Mouse (Mus musculus): Measurements from ENCODE around the gene Rnf123. TPM values are rescaled to one million over a fixed set of nuclear protein-coding genes. Genes with fewer than 3 reads are reported as not detected.
A peak's percentile ranks its signal among the peaks of the same experiment; 100 is the strongest.

The Rnf123 gene
- 32.2 and 39.6 TPM in 2 replicates for polyA plus RNA-seq (2016; fragmentation: Nextera tagmentation; extraction: Ambion mirVana)

DNA sequence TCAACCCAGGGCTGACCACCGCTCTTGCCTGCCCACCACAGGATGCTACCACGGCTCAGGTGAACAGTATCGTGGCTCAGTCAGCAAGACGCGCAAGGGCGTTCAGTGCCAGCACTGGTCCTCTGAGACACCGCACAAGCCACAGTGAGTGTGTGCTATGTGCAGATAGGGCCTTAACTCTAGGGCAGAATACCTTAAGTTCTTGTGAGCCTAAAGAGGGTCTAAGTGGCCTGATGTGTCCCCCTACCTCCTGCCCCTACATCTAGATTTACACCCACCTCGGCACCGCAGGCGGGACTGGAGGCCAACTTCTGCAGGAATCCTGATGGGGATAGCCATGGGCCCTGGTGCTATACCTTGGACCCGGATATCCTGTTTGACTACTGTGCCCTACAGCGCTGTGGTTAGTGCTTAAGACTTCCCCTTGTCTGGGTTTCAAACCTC is at the start of gene Rnf123:
Gene Rnf123, minus strand, starts transcription at position 359 of the 444 bp plus-strand sequence.
- H3K9me3 ChIP-seq (replicated peaks) = no peaks in the 10 kb centered on the region
- no peak within 1 kb of the TSS for H3K27ac ChIP-seq (replicated peaks)
- WGBS = 36% methylated on average over 12 of the region's 12 CpGs
- peaks cover 35% of the 10 kb centered on the region for H3K4me1 ChIP-seq
- peaks cover 43% of the 10 kb centered on the region for H3K36me3 ChIP-seq
- no peak for DNase-seq (ENCODE audit: low spot score)
- H3K27me3 ChIP-seq (ENCODE audit: low read depth, poor library complexity, severe bottlenecking) = peaks cover 53% of the 10 kb centered on the region
- peak within 1 kb of the TSS; percentile 21 for H3K4me3 ChIP-seq

DNA sequence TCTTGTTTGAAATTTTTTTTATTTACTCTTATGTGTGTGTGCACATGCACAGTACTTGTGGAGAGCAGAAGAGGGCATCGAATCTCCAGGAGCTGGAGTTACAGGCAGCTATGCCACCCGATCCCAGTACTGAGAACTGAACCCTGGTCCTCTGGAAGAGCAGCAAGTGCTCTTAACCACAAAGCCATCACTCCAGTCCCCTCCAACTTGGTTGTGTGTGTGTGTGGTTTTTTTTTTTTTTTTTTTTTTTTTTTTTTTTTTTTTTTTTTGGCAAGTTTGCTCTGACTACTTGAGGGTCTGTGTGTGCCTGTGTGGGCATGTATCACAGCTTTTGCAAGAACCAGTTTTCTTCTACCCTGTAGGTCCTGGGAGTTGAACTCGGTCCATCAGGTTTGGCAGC is 49.2 kb upstream of the Rnf123 start:
- Histone ChIP-seq H3K27me3 (ENCODE audit: low read depth, poor library complexity, severe bottlenecking) (no peaks in the 10 kb centered on the region), H3K9me3 (replicated peaks) (no peaks in the 10 kb centered on the region), H3K4me3 (no peak overlapping the region), H3K36me3 (peaks cover 3% of the 10 kb centered on the region; the same call in 1 of the 2 replicates), H3K27ac (replicated peaks) (no peak overlapping the region), H3K4me1 (0 out of 2 replicates have a peak, but pooled peaks cover 4% of the 10 kb centered on the region)
- DNase-seq (ENCODE audit: low spot score) = no peak
- WGBS = 90% methylated on average over 3 of the region's 3 CpGs

DNA sequence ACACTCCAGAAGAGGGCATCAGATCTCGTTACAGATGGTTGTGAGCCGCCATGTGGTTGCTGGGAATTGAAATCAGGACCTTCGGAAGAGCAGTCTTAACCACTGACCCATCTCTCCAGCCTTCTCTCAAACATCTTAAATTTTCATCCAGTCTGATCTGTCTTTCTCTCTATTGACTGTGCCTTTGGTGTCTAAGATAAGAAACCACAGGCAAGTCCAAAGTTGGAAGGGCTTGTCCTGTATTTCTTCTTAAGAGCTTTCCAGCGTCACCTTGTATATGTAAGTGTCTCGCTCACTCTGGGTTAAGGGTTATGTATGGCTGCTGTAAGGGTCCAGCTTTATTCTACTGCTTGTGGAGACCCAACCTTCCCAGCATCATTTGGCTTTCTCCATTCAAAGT is 48.4 kb upstream of the Rnf123 start:
- H3K4me3 ChIP-seq = no peak overlapping the region
- H3K27ac ChIP-seq (replicated peaks) = no peak overlapping the region
- 87% methylated on average over 5 of the region's 5 CpGs for WGBS
- H3K27me3 ChIP-seq (ENCODE audit: low read depth, poor library complexity, severe bottlenecking) = no peaks in the 10 kb centered on the region
- H3K36me3 ChIP-seq = no peaks in the 10 kb centered on the region; the same call in 1 of the 2 replicates
- H3K9me3 ChIP-seq (replicated peaks) = no peaks in the 10 kb centered on the region
- 0 out of 2 replicates have a peak, but pooled peaks cover 4% of the 10 kb centered on the region for H3K4me1 ChIP-seq
- no peak for DNase-seq (ENCODE audit: low spot score)

DNA sequence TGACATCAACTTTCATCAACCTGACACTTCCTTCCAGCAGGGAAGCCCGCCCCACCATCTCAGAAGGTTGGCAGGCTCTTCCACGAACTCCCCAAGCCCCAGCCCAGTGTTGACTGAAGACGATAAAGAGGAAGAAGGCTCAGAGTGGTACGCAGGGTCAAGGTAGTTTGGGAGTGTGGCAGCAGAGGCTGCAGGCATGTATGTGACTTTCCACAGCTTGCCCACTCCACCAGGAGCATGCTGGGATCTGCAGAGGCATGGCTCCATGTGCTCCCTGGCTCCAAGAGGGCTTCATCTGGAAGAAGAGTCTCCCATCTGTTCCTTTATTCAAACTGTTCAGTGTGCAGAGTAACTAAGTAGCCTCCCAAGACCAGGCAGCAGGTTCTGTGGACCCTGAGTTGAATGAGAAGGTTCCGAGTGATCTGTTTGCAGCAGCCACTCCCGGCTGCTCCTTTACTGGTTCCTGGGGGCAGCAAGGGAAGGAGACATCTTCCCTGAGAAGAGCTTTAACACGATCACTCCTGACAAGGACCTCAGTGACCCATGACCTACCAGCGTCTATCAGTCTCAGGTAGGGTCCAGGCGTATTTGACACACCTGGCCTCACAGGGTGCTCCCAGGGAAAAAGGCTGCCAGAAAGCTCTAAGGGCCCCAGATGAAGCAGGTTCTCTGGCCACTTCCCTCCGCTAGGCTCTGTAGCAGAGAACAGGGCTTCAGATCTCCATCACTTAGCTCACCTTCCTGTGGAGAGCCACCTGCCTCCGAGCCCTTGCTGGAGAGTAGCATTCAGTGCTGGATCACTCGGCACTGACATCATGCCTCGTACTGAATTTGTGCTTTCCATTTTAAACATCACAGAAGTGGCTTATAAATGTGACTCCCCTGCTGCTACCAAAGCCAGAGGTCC is 46.1 kb upstream of the Rnf123 start:
- 84% methylated on average over 13 of the region's 13 CpGs for WGBS
- Histone ChIP-seq H3K4me1 (0 out of 2 replicates have a peak, but pooled peaks cover 4% of the 10 kb centered on the region), H3K27me3 (ENCODE audit: low read depth, poor library complexity, severe bottlenecking) (no peaks in the 10 kb centered on the region), H3K9me3 (replicated peaks) (no peaks in the 10 kb centered on the region), H3K4me3 (no peak overlapping the region), H3K36me3 (peaks cover 10% of the 10 kb centered on the region; the same call in 1 of the 2 replicates), H3K27ac (replicated peaks) (no peak overlapping the region)
- no peak for DNase-seq (ENCODE audit: low spot score)

DNA sequence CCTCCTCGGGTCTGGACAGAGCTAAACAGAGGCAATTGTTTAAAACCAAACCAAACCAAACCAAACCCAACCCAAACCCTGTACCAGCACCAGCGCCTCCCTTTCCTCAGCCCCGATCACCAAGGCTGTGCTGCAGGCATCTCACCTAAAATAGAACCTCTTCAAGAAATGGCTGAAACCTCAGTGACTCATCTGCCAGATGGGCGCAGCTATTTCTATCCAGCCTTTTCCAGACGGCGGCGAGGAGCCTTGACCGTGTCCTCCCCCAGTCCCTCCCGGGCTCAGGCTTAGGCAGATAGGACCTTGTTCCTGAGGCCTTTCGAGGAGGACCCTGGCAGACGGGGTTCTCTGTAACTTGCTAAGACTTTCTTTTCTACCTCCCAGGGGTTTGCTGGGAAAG is 45.1 kb upstream of the Rnf123 start:
- no peak for DNase-seq (ENCODE audit: low spot score)
- Histone ChIP-seq H3K4me3 (no peak overlapping the region), H3K27me3 (ENCODE audit: low read depth, poor library complexity, severe bottlenecking) (no peaks in the 10 kb centered on the region), H3K4me1 (0 out of 2 replicates have a peak, but pooled peaks cover under 1% of the 10 kb centered on the region), H3K36me3 (peaks cover 10% of the 10 kb centered on the region; the same call in 1 of the 2 replicates), H3K27ac (replicated peaks) (no peak overlapping the region; the same call in 1 of the 2 replicates), H3K9me3 (replicated peaks) (no peaks in the 10 kb centered on the region)
- WGBS = 86% methylated on average over 11 of the region's 11 CpGs

DNA sequence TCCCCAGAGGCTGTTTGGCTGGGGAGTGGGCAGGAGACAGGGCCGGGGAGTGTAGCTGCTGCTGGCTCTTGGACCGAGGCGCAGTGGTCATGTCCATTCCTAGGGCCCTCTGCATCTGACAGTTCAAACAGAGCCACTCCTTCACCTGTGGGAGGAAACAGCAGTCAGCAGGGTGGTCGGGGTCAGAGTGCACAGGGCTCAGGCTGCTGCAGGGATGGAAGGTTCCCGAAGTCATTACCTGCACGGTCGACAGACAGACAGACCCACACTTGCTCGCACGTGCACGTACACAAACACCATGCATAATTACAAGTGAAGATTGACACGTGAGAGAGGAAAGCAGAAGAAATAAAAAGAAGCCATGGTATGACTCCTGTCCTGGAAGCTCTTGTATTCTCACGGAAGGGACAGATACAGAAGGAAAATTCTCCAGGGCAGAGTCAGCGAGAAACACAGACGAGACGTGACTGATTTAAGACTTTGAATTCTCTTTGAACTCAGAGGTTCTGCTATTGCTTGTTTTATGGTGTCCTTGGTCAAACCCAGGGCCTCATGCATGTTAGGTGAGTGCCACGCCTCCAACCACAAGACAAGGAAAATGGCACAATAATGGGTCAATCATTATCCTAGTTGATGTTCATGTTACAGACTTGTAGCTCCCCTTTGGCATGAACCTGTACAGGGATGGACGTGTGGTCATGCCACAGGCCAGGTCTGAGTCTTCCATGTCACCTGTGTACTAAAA is 43.5 kb upstream of the Rnf123 start:
- H3K27me3 ChIP-seq (ENCODE audit: low read depth, poor library complexity, severe bottlenecking) = no peaks in the 10 kb centered on the region
- no peak for DNase-seq (ENCODE audit: low spot score)
- no peaks in the 10 kb centered on the region for H3K4me1 ChIP-seq
- H3K27ac ChIP-seq (replicated peaks) = peak overlapping the region; percentile 33; the same call in 1 of the 2 replicates
- H3K4me3 ChIP-seq = no peak overlapping the region
- WGBS = 87% methylated on average over 17 of the region's 17 CpGs
- peaks cover 10% of the 10 kb centered on the region; the same call in 1 of the 2 replicates for H3K36me3 ChIP-seq
- H3K9me3 ChIP-seq (replicated peaks) = no peaks in the 10 kb centered on the region

DNA sequence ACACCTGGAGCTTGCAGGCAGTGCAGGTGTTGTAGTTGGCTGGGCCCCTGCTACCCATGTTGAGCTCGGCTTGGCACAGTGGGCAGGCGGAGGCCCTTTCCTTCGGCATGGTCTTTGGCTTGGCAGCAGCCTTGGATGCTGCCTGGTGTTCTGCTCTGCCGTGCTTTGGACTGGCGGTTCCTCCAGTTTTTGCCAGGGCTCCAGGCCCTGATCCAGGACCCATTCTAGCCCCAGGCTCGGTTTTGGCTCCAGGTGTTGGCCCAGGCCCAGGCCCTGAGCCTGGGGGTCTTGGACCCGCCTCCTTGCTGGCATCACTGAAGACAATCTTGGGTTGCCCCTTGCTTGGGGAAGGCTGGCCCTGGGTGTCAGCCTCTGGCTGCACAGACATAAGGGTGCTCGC is 42.6 kb upstream of the Rnf123 start:
- Histone ChIP-seq H3K4me1 (no peaks in the 10 kb centered on the region), H3K4me3 (no peak overlapping the region), H3K27ac (replicated peaks) (no peak overlapping the region), H3K9me3 (replicated peaks) (no peaks in the 10 kb centered on the region), H3K27me3 (ENCODE audit: low read depth, poor library complexity, severe bottlenecking) (no peaks in the 10 kb centered on the region), H3K36me3 (peaks cover 10% of the 10 kb centered on the region; the same call in 1 of the 2 replicates)
- WGBS = 89% methylated on average over 8 of the region's 8 CpGs
- DNase-seq (ENCODE audit: low spot score) = no peak

DNA sequence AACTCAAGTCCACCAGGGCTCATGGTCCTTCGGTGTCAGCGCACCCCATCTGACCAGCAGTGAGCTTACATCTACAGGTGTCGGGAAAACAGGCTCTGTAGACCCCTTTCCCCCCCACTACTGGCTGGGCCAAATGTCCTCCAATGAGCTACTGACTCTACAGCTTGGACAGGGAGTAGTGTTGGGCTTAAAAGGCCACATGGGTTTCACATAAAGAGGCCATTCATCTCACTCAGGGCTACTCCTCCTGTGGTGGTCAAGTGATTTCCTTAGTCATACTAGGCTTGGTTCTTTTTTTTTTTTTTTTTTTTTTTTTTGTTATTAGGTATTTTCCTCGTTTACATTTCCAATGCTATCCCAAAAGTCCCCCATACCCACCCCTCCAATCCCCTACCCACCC is 40.8 kb upstream of the Rnf123 start:
- DNase-seq (ENCODE audit: low spot score) = no peak
- Histone ChIP-seq H3K4me1 (peaks cover 9% of the 10 kb centered on the region; the same call in 1 of the 2 replicates), H3K4me3 (no peak overlapping the region), H3K27ac (replicated peaks) (no peak overlapping the region), H3K27me3 (ENCODE audit: low read depth, poor library complexity, severe bottlenecking) (no peaks in the 10 kb centered on the region), H3K36me3 (peaks cover 10% of the 10 kb centered on the region; the same call in 1 of the 2 replicates), H3K9me3 (replicated peaks) (no peaks in the 10 kb centered on the region)
- WGBS = 79% methylated on average over 4 of the region's 4 CpGs

DNA sequence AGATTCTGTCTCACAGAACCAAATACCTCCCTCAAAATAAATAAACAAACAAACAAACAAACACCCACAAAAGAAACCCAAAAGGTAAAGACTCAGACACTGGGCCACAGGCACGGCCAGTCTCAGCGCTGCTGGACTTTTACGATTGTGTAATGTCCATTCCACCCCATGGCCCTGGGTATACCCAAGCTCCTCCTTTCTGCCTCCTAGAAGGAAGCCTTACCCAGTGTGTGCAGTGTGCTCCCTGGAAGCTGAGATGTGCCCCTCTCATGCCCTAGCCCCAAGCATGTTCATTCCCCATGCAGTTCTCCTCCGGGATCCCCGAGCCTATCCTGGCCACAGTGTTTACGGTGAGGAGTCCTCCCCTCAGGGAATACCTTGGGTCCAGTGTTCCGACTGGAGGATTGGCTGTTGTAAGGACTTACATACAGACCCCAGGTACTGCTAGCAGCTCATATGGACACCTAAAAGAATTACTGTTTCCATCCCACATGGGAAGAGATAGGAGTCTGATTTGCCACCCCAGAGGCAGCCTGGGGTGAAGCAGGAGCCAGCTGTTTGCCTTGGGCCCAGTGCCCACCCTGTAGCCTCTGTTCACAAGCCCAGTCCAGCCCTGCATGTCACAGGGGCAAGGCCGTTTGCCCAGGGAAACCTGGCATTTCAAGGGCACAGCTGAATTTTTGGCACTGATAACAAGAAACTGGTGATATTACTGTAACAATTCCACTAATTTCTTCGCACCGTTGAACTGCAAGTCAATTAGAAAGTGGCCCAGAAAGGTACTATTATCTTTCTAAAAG is 38.2 kb upstream of the Rnf123 start:
- Histone ChIP-seq H3K4me3 (no peak overlapping the region), H3K4me1 (peaks cover 15% of the 10 kb centered on the region), H3K36me3 (peaks cover 20% of the 10 kb centered on the region), H3K9me3 (replicated peaks) (no peaks in the 10 kb centered on the region), H3K27me3 (ENCODE audit: low read depth, poor library complexity, severe bottlenecking) (peaks cover 2% of the 10 kb centered on the region; the same call in 1 of the 2 replicates), H3K27ac (replicated peaks) (no peak overlapping the region)
- no peak for DNase-seq (ENCODE audit: low spot score)
- 92% methylated on average over 10 of the region's 10 CpGs for WGBS

DNA sequence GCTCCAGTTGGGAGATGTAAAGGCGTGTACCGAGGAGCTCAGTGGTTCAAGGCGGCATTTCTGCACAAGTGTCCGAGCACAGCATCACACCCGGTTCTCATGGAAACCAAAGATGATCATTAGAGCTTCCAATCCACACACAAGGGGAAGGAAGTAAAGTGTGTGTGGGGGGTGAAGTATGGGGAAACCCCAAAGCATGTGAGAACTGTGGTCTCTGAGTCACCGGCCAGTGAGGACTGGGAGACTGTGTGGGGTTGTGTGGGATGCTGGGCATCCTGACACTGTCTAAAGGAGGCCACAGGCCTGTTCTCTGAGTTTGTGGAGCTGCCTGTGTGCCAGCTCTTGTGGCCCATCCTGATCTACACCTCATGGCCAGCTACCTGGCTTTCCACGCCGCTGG is 37.5 kb upstream of the Rnf123 start:
- Histone ChIP-seq H3K4me3 (no peak overlapping the region), H3K36me3 (peaks cover 22% of the 10 kb centered on the region), H3K4me1 (peaks cover 15% of the 10 kb centered on the region), H3K27me3 (ENCODE audit: low read depth, poor library complexity, severe bottlenecking) (peaks cover 9% of the 10 kb centered on the region), H3K9me3 (replicated peaks) (no peaks in the 10 kb centered on the region), H3K27ac (replicated peaks) (0 out of 2 replicates have a peak overlapping the region, but pooled peaks have one; percentile 17)
- no peak for DNase-seq (ENCODE audit: low spot score)
- 93% methylated on average over 8 of the region's 8 CpGs for WGBS

DNA sequence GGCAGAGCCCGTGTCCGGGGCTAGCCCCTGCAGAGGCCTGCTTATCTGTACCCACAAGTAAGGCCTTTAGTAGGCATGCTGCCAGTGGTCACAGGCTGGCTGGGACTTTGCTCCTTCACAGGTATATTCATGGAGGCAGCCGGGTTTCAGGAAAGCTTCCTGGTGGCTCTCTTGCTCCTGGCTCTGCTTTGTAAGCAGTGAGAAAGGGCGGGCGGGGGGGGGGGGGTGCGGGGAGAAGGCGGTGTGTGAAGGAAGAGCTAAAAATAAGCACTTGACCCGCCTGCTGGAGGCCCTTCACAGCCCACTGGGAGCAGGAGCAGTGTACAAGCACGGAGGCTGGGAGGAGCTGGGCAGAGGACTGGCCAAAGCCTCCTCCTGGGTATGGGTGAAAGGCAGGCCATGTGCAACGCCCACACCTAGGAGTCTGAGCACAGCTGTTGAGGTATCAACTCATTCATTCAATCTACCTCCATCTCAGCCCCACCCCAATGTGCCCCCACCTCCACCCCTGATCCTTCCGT is 36.8 kb upstream of the Rnf123 start:
- Histone ChIP-seq H3K9me3 (replicated peaks) (no peaks in the 10 kb centered on the region), H3K4me1 (peaks cover 15% of the 10 kb centered on the region), H3K27ac (replicated peaks) (no peak overlapping the region), H3K36me3 (peaks cover 24% of the 10 kb centered on the region), H3K4me3 (no peak overlapping the region), H3K27me3 (ENCODE audit: low read depth, poor library complexity, severe bottlenecking) (peaks cover 16% of the 10 kb centered on the region)
- WGBS = 64% methylated on average over 11 of the region's 11 CpGs
- DNase-seq (ENCODE audit: low spot score) = no peak

DNA sequence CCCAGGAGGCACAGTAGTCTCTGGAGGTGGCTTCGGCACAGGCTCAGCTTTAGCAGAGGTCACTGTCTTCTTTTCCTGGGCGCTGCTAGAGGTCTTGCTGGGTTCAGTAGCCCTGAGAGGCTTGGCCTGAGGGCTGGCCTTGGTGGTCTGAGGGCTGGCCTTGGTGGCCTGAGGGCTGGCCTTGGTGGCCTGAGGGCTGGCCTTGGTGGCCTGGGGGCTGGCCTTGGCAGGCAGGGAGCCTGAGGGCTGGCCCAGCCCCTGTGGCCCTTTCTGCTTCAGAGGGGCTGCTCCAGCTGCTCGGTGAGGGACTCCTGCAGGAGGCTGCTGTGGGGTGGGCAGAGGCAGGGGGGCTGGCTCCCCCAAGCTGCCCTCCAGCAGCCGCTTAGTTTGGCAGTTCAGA is 34.0 kb upstream of the Rnf123 start:
- H3K27me3 ChIP-seq (ENCODE audit: low read depth, poor library complexity, severe bottlenecking) = peaks cover 44% of the 10 kb centered on the region
- peaks cover 15% of the 10 kb centered on the region for H3K4me1 ChIP-seq
- DNase-seq (ENCODE audit: low spot score) = no peak
- H3K36me3 ChIP-seq = peaks cover 49% of the 10 kb centered on the region
- H3K4me3 ChIP-seq = no peak overlapping the region
- peak overlapping the region; percentile 43; the same call in 1 of the 2 replicates for H3K27ac ChIP-seq (replicated peaks)
- WGBS = 55% methylated on average over 4 of the region's 4 CpGs
- no peaks in the 10 kb centered on the region for H3K9me3 ChIP-seq (replicated peaks)

Measured in midbrain, embryonic 10.5 days (tissue).